Mouse (Mus musculus) adrenal gland, postnatal 0 days (tissue): ENCODE results near the gene Vezf1. TPM values are rescaled to one million over a fixed set of nuclear protein-coding genes. Genes with fewer than 3 reads are reported as not detected.

Experiments used
- polyA plus RNA-seq: library from polyadenylated mRNA; unstranded; fragments of >200 nt; fragmentation: Nextera tagmentation; extraction: Ambion mirVana; gene quantifications from 2 replicates; pipeline ENCODE4 v1.2.1, GENCODE M21; 2015

Gene Vezf1
- 22.3 and 26.7 TPM in 2 replicates for polyA plus RNA-seq

GRCm38 (mm10) chr11:88067586-88068410 is at the start of gene Vezf1:
Gene Vezf1 (plus strand): TSS chr11:88068279.

GRCm38 (mm10) chr11:88046944-88047794 is 20.9 kb upstream of the Vezf1 start, which contains the start of gene Srsf1:
Gene Srsf1 (plus strand): TSS chr11:88047373.

GRCm38 (mm10) chr11:88098021-88098729 is 30.1 kb downstream of the Vezf1 start, which contains the start of gene Cuedc1:
Gene Cuedc1 (plus strand): TSS chr11:88098058.

Other genes starting within 250 kb of the Vezf1 start
- not detected in 2 replicates for gene Lpo, start 240.0 kb upstream of the Vezf1 start, polyA plus RNA-seq
- 5.8 and 10.8 TPM in 2 replicates for gene Mks1, start 215.1 kb upstream of the Vezf1 start, polyA plus RNA-seq
- gene Epx, start 192.7 kb upstream of the Vezf1 start, polyA plus RNA-seq = not detected in 2 replicates
- gene Olfr462, start 176.0 kb upstream of the Vezf1 start, polyA plus RNA-seq = not detected in 2 replicates
- not detected in 2 replicates for gene Olfr463, start 170.9 kb upstream of the Vezf1 start, polyA plus RNA-seq
- not detected in 2 replicates for gene Olfr464, start 147.3 kb upstream of the Vezf1 start, polyA plus RNA-seq
- 24.7 and 29.8 TPM in 2 replicates for gene Dynll2, start 80.7 kb upstream of the Vezf1 start, polyA plus RNA-seq
- gene Srsf1, start 20.9 kb upstream of the Vezf1 start, polyA plus RNA-seq = 107 and 152 TPM in 2 replicates
- 21.6 and 27.9 TPM in 2 replicates for gene Cuedc1, start 29.8 kb downstream of the Vezf1 start, polyA plus RNA-seq
- 87.0 and 108 TPM in 2 replicates for gene Mrps23, start 136.1 kb downstream of the Vezf1 start, polyA plus RNA-seq
- 0.11 TPM in 1 of 2 replicates, not detected in the other for gene Ccdc182, start 225.8 kb downstream of the Vezf1 start, polyA plus RNA-seq